Mouse (Mus musculus): Measurements from ENCODE around the gene Olfr1115.

DNA sequence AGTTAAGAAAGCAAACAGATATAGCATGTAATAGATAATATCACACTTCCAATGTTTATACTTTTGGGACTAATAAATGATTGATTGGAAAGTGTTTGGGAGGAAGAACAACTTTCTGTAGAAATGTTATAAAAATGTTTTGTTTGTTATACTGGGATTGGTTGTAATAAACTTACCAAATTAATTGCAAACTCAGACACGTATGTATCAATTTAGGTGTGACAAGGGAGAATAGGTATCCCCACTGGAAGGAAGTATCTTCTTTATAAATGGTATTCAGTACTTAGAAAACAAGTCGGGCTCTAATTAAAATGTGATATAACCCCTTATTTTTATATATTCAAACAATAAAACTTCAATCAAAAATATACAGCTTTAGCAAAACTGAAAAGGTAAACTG is 39.1 kb upstream of the Olfr1115 start, which contains the start of gene Olfr1113:
- TF ChIP-seq CTCF (IDR thresholded peaks at IDR 0.05; ENCODE audit: low read depth, low read length) (no peak), POLR2A (IDR thresholded peaks at IDR 0.05; ENCODE audit: extremely low read depth, insufficient read depth, low read length) (no peak)
